Mouse (Mus musculus) testis, adult 2 months (tissue): ENCODE measurements around the gene Kptn.

ENCODE experiments used
- CTCF ChIP-seq: fragments of 200-500 bp; IDR thresholded peaks from 2 replicates; pipeline ENCODE4 v1.5.1; 2012; ENCODE audit warnings: low read depth, mild to moderate bottlenecking, inconsistent platforms, low read length, moderate library complexity; ENCODE audit not compliant: control insufficient read depth, insufficient read depth, insufficient replicate concordance
- POLR2A ChIP-seq: fragments of 200-500 bp; IDR thresholded peaks from 2 replicates; pipeline ENCODE4 v1.6.1; 2012; ENCODE audit warnings: low read depth, mild to moderate bottlenecking, inconsistent platforms, low read length, moderate library complexity; ENCODE audit not compliant: control insufficient read depth

DNA sequence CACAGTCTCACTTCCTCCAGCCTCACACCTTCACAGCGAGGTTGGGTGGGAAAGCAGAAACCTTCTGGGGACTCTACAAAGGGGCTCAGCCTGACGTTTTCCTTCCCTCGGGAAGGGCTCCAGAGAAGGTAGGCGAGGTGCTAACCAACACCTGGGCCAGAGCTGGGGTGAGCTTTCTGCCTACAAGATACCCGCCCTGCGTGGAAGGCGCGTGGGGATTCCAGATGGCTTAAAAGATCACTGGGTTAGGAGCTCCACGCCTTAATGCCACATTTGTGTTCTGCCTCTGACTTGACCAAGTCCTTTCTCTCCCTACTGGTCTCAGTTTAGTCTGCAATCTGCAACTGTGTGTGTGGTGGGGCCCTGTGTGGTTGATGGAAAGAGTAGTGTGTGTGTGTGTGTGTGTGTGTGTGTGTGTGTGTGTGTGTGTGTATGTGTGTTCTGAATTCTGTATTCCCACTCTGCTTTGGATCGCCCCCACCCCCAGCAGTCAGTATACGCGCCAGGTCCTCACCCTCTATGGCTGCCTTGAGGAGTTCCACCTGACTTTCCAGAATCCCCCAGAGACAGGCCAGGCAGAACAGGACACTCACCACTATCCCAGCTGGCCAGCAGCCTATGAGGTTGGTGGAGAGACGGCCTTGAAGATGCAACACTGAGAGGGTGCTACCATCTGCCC, 11.4 kb downstream of the Kptn start:
- TF ChIP-seq CTCF (no peak), POLR2A (no peak)
